Mouse (Mus musculus) testis, adult 2 months (tissue): Measurements from ENCODE around the gene Fry.

Source experiments
- CTCF ChIP-seq: fragments of 200-500 bp; IDR thresholded peaks from 2 replicates; pipeline ENCODE4 v1.5.1; 2012; ENCODE audit warnings: low read depth, mild to moderate bottlenecking, inconsistent platforms, low read length, moderate library complexity; ENCODE audit not compliant: control insufficient read depth, insufficient read depth, insufficient replicate concordance
- POLR2A ChIP-seq: fragments of 200-500 bp; IDR thresholded peaks from 2 replicates; pipeline ENCODE4 v1.6.1; 2012; ENCODE audit warnings: low read depth, mild to moderate bottlenecking, inconsistent platforms, low read length, moderate library complexity; ENCODE audit not compliant: control insufficient read depth

GRCm38 (mm10) chr5:150216066-150216465, 97.6 kb downstream of the Fry start:
- TF ChIP-seq CTCF (no peak), POLR2A (no peak)
